Mouse (Mus musculus) kidney, adult 2 months (tissue): ENCODE data around the gene Prkd2. TPM values are rescaled to one million over a fixed set of nuclear protein-coding genes. Genes with fewer than 3 reads are reported as not detected.

Experiments
- DNase-seq: peaks from one replicate; pipeline ENCODE4 v3.0.0; 2021
- H3K27ac ChIP-seq: fragments of 200-500 bp; 2 replicates; pipeline ENCODE4 v1.5.1; 2012; ENCODE audit warnings: low read depth, low read length, control low read depth, inconsistent platforms; ENCODE audit not compliant: insufficient read depth
- H3K27me3 ChIP-seq: fragments of 200-500 bp; replicated peaks from 2 replicates; pipeline ENCODE4 v1.6.1; 2012; ENCODE audit warnings: mild to moderate bottlenecking, moderate library complexity, low read length, inconsistent platforms; ENCODE audit not compliant: control insufficient read depth, insufficient read depth
- H3K36me3 ChIP-seq: fragments of 200-500 bp; 2 replicates; pipeline ENCODE4 v1.6.1; 2012; ENCODE audit warnings: mild to moderate bottlenecking, moderate library complexity, low read length, inconsistent platforms; ENCODE audit not compliant: control insufficient read depth, insufficient read depth
- H3K4me1 ChIP-seq: fragments of 200-500 bp; 2 replicates; pipeline ENCODE4 v1.6.1; 2011; ENCODE audit warnings: low read length; ENCODE audit not compliant: control insufficient read depth, insufficient read depth
- H3K4me3 ChIP-seq: fragments of 200-500 bp; 2 replicates; pipeline ENCODE4 v1.5.1; 2011; ENCODE audit warnings: mild to moderate bottlenecking, low read depth, low read length, control low read depth; ENCODE audit not compliant: insufficient read depth
- CTCF ChIP-seq: fragments of 200-500 bp; conservative IDR thresholded peaks from 2 replicates; pipeline ENCODE4 v1.5.1; 2011; ENCODE audit warnings: low read depth, mild to moderate bottlenecking, control low read depth, low read length, moderate library complexity, mixed read lengths; ENCODE audit not compliant: insufficient read depth, insufficient read length
- POLR2A ChIP-seq: fragments of 200-500 bp; IDR thresholded peaks from one replicate; pipeline ENCODE4 v1.6.1; 2011; ENCODE audit warnings: low read depth, low read length, control low read depth
- WGBS: fragments of 180-500 bp; shearing (Covaris S2); methylation state at CpG from one replicate; pipeline ENCODE4 v1.1.7; 2018; 5-methylcytosine and 5-hydroxymethylcytosine counted together
- polyA plus RNA-seq: library from polyadenylated mRNA; depleted of rRNA; stranded (reverse); fragments of >200 nt; gene quantifications from 2 replicates; pipeline ENCODE4 v1.2.3, GENCODE M21; 2012

Gene Prkd2
- polyA plus RNA-seq, 1 experiment: 23.3 TPM

DNA sequence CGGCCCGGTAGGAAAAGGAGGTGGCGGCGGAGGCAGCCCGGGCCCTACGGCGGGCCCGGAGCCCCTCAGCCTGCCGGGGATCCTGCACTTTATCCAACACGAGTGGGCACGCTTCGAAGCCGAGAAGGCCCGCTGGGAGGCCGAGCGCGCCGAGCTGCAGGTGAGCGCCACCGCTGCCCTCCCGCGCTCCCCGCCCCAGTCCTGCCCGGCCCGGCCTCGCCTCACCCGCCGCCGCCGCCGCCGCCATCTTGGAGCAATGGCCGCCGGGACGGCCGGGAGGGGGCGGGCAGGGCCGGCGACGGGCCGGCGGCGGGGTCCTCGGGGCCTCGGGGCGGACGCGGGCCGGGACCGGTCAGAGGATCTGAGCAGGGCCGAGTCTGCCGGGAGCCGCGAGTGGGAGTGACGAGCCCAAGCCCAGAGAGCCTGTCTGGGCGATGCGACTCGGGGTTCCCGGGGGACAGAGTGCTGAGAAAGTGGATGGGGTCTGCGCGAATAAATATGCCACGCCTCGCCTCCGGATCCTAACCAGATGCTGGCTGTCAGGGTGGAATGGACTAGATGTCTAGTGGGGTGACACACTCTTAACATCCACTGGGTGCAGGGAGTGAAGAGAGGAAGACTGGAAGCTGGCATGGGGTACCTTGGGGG is 26.1 kb upstream of the Prkd2 start, which contains the start of gene Fkrp:
Gene Fkrp (minus strand): TSS at position 258 of the 648 bp plus-strand sequence.
- peak; percentile 55 for DNase-seq
- Histone ChIP-seq H3K36me3 (no peaks in the 10 kb centered on the region), H3K27me3 (no peaks in the 10 kb centered on the region), H3K4me1 (peaks cover 18% of the 10 kb centered on the region; the same call in 1 of the 2 replicates), H3K27ac (peak within 1 kb of the TSS; percentile 92), H3K4me3 (peak within 1 kb of the TSS; percentile 100)
- WGBS: 1% methylated on average over 64 of the region's 64 CpGs
- TF ChIP-seq CTCF (no peak), POLR2A (no peak)

DNA sequence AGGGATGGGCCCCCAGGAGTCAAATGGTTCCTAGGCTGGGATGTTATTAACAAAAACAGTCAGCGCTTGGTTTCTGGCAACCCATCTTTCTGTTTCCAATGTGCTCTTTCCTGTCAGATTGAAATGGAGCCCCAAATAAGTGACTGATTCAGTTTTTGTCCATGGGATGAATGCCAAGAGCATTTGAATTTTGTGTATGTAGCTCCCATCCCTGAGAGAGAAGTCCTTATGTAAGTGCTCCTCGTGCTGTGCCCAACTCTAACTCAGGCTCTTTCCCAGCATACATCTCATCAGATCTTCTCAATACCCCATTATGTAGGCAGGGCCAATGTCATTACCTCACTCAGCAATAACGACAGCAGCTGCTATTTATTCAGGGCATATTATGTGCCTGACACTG is 25.0 kb upstream of the Prkd2 start:
- Histone ChIP-seq H3K27ac (no peak overlapping the region), H3K4me3 (peak overlapping the region; percentile 100; the same call in 1 of the 2 replicates)
- no peak for TF ChIP-seq POLR2A
- TF ChIP-seq CTCF: no peak

DNA sequence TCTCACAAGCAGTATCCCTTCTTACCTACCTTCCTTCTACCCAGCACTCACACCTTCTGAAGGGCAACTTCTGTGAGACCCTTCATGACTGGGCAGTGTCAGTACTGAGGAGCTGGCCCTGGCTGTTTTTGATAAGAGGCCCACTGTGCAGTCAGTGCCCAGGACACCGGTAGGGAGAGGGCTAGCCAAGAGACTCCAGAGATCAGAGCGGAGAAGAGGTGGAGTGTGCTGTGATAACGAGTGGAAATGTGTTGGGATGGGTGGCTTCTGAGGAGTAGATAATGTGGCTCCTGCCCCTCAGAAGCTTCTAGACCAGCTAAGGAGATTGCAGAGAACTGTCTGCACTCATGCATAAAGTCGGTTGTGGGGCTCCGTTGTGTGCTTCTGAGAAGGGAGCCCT is 22.9 kb upstream of the Prkd2 start:
- H3K27me3 ChIP-seq: no peaks in the 10 kb centered on the region
- H3K36me3 ChIP-seq: no peaks in the 10 kb centered on the region
- DNase-seq: no peak
- H3K4me1 ChIP-seq: peaks cover 18% of the 10 kb centered on the region; the same call in 1 of the 2 replicates
- no peak overlapping the region for H3K4me3 ChIP-seq
- 67% methylated on average over 5 of the region's 5 CpGs for WGBS
- no peak overlapping the region for H3K27ac ChIP-seq
- TF ChIP-seq POLR2A (no peak), CTCF (no peak)

More for the DNA sequence above, 25.0 kb upstream of the Prkd2 start:
- DNase-seq: no peak
- Histone ChIP-seq H3K27me3 (no peaks in the 10 kb centered on the region), H3K4me1 (peaks cover 18% of the 10 kb centered on the region; the same call in 1 of the 2 replicates), H3K36me3 (no peaks in the 10 kb centered on the region)
- WGBS: 24% methylated on average over 3 of the region's 3 CpGs

DNA sequence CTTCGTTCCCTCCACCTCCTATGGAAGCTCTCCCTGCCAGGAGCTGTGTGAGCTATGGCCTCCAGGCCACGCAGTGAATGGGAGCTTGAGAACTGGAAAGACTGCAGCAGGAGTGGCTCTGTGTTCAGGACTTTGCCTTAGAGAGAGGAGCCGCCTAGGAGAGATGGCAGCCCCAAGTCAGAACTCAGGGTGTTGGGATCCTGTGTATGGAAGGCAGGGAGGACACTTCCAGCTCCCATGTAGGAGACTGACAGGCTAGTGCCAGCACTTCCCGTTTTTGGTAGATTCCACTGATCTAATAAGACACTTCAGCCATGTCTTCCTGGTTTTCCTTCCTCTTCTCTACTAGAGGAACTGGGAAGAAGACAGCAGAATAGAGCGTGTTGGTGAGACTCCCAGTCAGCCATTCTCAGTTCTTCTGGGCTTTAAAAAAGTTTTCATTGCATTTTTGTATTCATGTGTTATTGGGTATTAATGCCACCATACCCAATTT is 22.4 kb upstream of the Prkd2 start:
- Histone ChIP-seq H3K36me3 (no peaks in the 10 kb centered on the region), H3K4me1 (peaks cover 18% of the 10 kb centered on the region; the same call in 1 of the 2 replicates), H3K4me3 (no peak overlapping the region), H3K27ac (no peak overlapping the region), H3K27me3 (no peaks in the 10 kb centered on the region)
- DNase-seq: no peak
- TF ChIP-seq POLR2A (no peak), CTCF (no peak)
- 49% methylated on average over 5 of the region's 5 CpGs for WGBS

DNA sequence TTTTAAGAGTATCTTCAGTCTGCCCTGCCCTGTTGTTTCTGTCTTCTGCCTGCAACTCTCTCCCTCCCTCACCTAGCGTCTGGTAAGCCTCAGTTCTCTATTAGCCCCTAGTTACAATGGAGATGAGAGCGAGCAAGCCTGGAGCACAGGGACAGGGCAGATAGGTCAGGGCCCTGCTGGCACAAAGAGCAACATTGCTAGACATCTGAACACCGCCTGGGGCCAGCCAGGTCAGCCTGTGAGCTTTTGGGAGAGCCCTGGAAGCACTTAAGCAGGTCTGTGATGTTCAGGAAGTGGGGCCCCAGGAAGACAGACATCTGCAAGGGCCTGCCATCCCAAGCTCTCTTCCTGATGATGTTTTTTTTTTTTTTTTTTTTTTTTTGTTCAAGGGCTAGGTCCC is 21.6 kb upstream of the Prkd2 start:
- Histone ChIP-seq H3K4me1 (peaks cover 18% of the 10 kb centered on the region; the same call in 1 of the 2 replicates), H3K36me3 (no peaks in the 10 kb centered on the region), H3K27me3 (no peaks in the 10 kb centered on the region), H3K27ac (no peak overlapping the region), H3K4me3 (no peak overlapping the region)
- no peak for DNase-seq
- TF ChIP-seq POLR2A (no peak), CTCF (no peak)
- WGBS: 41% methylated on average over 3 of the region's 3 CpGs

DNA sequence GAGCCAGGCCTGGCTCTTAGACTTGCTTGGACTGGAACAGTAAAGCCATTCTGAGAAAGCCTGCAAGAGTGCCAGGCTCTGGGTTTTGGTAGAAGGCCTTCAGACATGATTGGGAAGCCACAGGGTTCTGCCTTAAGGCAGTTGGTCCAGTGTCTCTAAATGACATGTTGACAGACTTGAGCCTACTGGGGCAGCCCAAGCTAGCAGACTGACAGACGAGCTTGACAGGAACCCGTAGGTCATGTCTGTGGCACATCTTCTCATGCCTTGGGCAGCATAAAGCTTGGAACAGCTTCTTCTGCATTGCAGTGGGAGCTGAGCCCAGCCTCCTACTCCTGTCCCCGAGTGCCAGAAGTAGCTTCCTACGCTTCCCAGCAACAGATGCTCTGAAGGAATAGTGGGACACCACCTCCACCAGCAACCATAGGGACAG is 21.0 kb upstream of the Prkd2 start:
- Histone ChIP-seq H3K27ac (no peak overlapping the region), H3K36me3 (no peaks in the 10 kb centered on the region), H3K4me3 (no peak overlapping the region), H3K27me3 (no peaks in the 10 kb centered on the region), H3K4me1 (peaks cover 18% of the 10 kb centered on the region; the same call in 1 of the 2 replicates)
- 69% methylated on average over 4 of the region's 4 CpGs for WGBS
- DNase-seq: no peak
- no peak for TF ChIP-seq CTCF
- TF ChIP-seq POLR2A: no peak

DNA sequence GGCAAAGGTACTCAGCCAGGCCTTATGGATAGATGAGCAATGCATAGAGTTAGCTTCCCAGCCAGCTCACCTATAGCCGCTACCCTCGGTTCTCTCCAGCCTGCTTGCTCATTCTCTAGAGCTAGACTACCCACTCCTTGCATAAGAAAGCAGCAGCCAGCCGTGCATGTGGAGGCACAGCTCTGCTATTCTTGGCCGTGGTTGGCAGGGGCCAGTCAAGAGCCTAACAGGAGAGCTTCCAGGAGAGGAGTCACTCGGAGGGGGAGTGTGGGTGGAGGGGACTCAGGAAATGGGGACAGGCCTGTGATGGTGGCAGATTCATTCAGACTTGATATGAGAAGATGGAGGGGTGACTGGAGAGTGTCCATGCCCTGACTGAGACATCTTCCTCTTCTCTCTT is 19.0 kb upstream of the Prkd2 start:
- DNase-seq: no peak
- 69% methylated on average over 5 of the region's 5 CpGs for WGBS
- no peak for TF ChIP-seq POLR2A
- no peak for TF ChIP-seq CTCF
- Histone ChIP-seq H3K36me3 (no peaks in the 10 kb centered on the region), H3K27me3 (no peaks in the 10 kb centered on the region), H3K27ac (no peak overlapping the region), H3K4me1 (peaks cover 11% of the 10 kb centered on the region; the same call in 1 of the 2 replicates), H3K4me3 (no peak overlapping the region)
